Comparison of ENCODE assay signal across 15 mouse cellular contexts in genomic region chr9:100963428-100963912, GRCm38 (mm10).
A peak's percentile ranks its signal among the peaks of the same experiment; 100 is the strongest.
DNase-seq lines count a peak whose midpoint lies in the region; ATAC-seq lines count a peak whose summit lies in the region.
"Had no signal": no experiment of that assay in that cellular context is flagged by ENCODE, and none has a peak within 500 bp of the region (broad histone marks: within the 10 kb centered on the region; RNA-seq: fewer than 3 reads in every experiment).

No protein-coding gene starts in this region.

- H3K27me3 ChIP-seq in neural tube, embryonic 13.5 days = no peaks in the 10 kb centered on the region
- H3K27me3 ChIP-seq in neural tube, embryonic 15.5 days (replicated peaks) = no peaks in the 10 kb centered on the region
- no peaks in the 10 kb centered on the region for H3K27me3 ChIP-seq in liver, embryonic 12.5 days (replicated peaks)
- H3K27me3 ChIP-seq in midbrain, embryonic 16.5 days (ENCODE audit: control insufficient read depth, insufficient read depth, low read depth, low read length) = no peaks in the 10 kb centered on the region
- H3K27me3 ChIP-seq: intestine, embryonic 15.5 days; Patski; stomach, embryonic 15.5 days had no signal

- no peak overlapping the region for H3K4me3 ChIP-seq in neural tube, embryonic 13.5 days
- no peak overlapping the region for H3K4me3 ChIP-seq in neural tube, embryonic 15.5 days (replicated peaks)
- H3K4me3 ChIP-seq in liver, embryonic 12.5 days = no peak overlapping the region
- no peak overlapping the region for H3K4me3 ChIP-seq in midbrain, embryonic 16.5 days (ENCODE audit: low read depth, low read length)
- H3K4me3 ChIP-seq: erythroblast, embryonic 14.5 days; intestine, embryonic 15.5 days; stomach, embryonic 15.5 days had no signal

- H3K36me3 ChIP-seq in neural tube, embryonic 13.5 days = peaks cover 14% of the 10 kb centered on the region; the same call in 1 of the 2 replicates
- peaks cover 1% of the 10 kb centered on the region; the same call in 1 of the 2 replicates for H3K36me3 ChIP-seq in neural tube, embryonic 15.5 days
- H3K36me3 ChIP-seq in liver, embryonic 12.5 days = peaks cover 7% of the 10 kb centered on the region; the same call in 1 of the 2 replicates
- no peaks in the 10 kb centered on the region; the same call in 1 of the 2 replicates for H3K36me3 ChIP-seq in midbrain, embryonic 16.5 days (ENCODE audit: control insufficient read depth, insufficient read depth, low read length)
- H3K36me3 ChIP-seq: intestine, embryonic 15.5 days; stomach, embryonic 15.5 days had no signal

- H3K4me2 ChIP-seq in neural tube, embryonic 13.5 days = no peak overlapping the region
- H3K4me2 ChIP-seq in neural tube, embryonic 15.5 days = no peak overlapping the region
- no peak overlapping the region for H3K4me2 ChIP-seq in liver, embryonic 12.5 days
- H3K4me2 ChIP-seq in midbrain, embryonic 16.5 days (ENCODE audit: low read length) = no peak overlapping the region
- H3K4me2 ChIP-seq: intestine, embryonic 15.5 days; stomach, embryonic 15.5 days had no signal

- no peak overlapping the region for H3K9ac ChIP-seq in neural tube, embryonic 13.5 days
- no peak overlapping the region for H3K9ac ChIP-seq in neural tube, embryonic 15.5 days (replicated peaks)
- no peak overlapping the region for H3K9ac ChIP-seq in liver, embryonic 12.5 days
- H3K9ac ChIP-seq in midbrain, embryonic 16.5 days (ENCODE audit: low read depth, low read length) = no peak overlapping the region
- H3K9ac ChIP-seq: intestine, embryonic 15.5 days; stomach, embryonic 15.5 days had no signal

- DNase-seq in c-Kit-positive CD71-positive TER-119-positive erythroid progenitor cells, embryonic 14.5 days (ENCODE audit: low spot score) = peak; percentile 22
- no peak for DNase-seq in spleen, postnatal 4 days (ENCODE audit: low spot score in 2 of 2)
- no peak for DNase-seq in cerebellum, adult 11-12 months
- DNase-seq: cerebellum, adult 2 months; kidney, postnatal 10 days had no signal

- H3K9me3 ChIP-seq in neural tube, embryonic 13.5 days = no peaks in the 10 kb centered on the region
- no peaks in the 10 kb centered on the region for H3K9me3 ChIP-seq in neural tube, embryonic 15.5 days (replicated peaks)
- no peaks in the 10 kb centered on the region for H3K9me3 ChIP-seq in liver, embryonic 12.5 days (replicated peaks)
- no peaks in the 10 kb centered on the region for H3K9me3 ChIP-seq in midbrain, embryonic 16.5 days (replicated peaks; ENCODE audit: control insufficient read depth, low read length, poor library complexity, severe bottlenecking)
- H3K9me3 ChIP-seq: intestine, embryonic 15.5 days; stomach, embryonic 15.5 days had no signal

- 0 out of 2 replicates have a peak, but pooled peaks have one; percentile 43 for ATAC-seq in neural tube, embryonic 13.5 days (ENCODE audit: low read depth)
- no peak; the same call in 1 of the 2 replicates for ATAC-seq in neural tube, embryonic 15.5 days (ENCODE audit: low FRiP score)
- peak; percentile 60 for ATAC-seq in liver, embryonic 12.5 days
- 0 out of 2 replicates have a peak, but pooled peaks have one; percentile 28 for ATAC-seq in midbrain, embryonic 16.5 days
- no peak for ATAC-seq in erythroid progenitor cell, adult 5-6 weeks (replicated peaks; ENCODE audit: low FRiP score, poor library complexity, severe bottlenecking)
- ATAC-seq: intestine, embryonic 15.5 days; lung, postnatal 0 days; Patski had no signal

- 0 out of 2 replicates have a peak overlapping the region, but pooled peaks have one; percentile 38 for H3K27ac ChIP-seq in neural tube, embryonic 13.5 days (replicated peaks)
- H3K27ac ChIP-seq in neural tube, embryonic 15.5 days (replicated peaks) = no peak overlapping the region
- H3K27ac ChIP-seq in liver, embryonic 12.5 days = peak overlapping the region; percentile 55
- no peak overlapping the region for H3K27ac ChIP-seq in midbrain, embryonic 16.5 days (ENCODE audit: low read length)
- H3K27ac ChIP-seq: intestine, embryonic 15.5 days; stomach, embryonic 15.5 days had no signal

- peaks cover 9% of the 10 kb centered on the region for H3K4me1 ChIP-seq in neural tube, embryonic 13.5 days (replicated peaks)
- peaks cover 4% of the 10 kb centered on the region; the same call in 1 of the 2 replicates for H3K4me1 ChIP-seq in neural tube, embryonic 15.5 days
- H3K4me1 ChIP-seq in liver, embryonic 12.5 days = peaks cover 25% of the 10 kb centered on the region
- peaks cover 11% of the 10 kb centered on the region for H3K4me1 ChIP-seq in midbrain, embryonic 16.5 days (ENCODE audit: control insufficient read depth, insufficient read depth, low read length)
- H3K4me1 ChIP-seq: intestine, embryonic 15.5 days; stomach, embryonic 15.5 days had no signal

- WGBS in neural tube, embryonic 13.5 days = 76% methylated on average over 1 of the region's 1 CpGs
- WGBS in neural tube, embryonic 15.5 days = 71% methylated on average over 1 of the region's 1 CpGs
- 52% methylated on average over 1 of the region's 1 CpGs for WGBS in liver, embryonic 12.5 days (ENCODE audit: insufficient replicate concordance)
- WGBS in midbrain, embryonic 16.5 days = 22% methylated on average over 1 of the region's 1 CpGs

Comparison
In these comparisons a context has a peak if more than half of its experiments do, and no peak if none do; other contexts are left out.
1. ATAC-seq: peak in neural tube, embryonic 13.5 days (single experiment), liver, embryonic 12.5 days (single experiment) and midbrain, embryonic 16.5 days (single experiment); none in neural tube, embryonic 15.5 days (single experiment) and erythroid progenitor cell, adult 5-6 weeks (single experiment).
2. H3K27ac ChIP-seq: peak in neural tube, embryonic 13.5 days (single experiment) and liver, embryonic 12.5 days (single experiment); none in neural tube, embryonic 15.5 days (single experiment) and midbrain, embryonic 16.5 days (single experiment).